Mouse (Mus musculus) neural tube, embryonic 11.5 days (tissue): ENCODE measurements at regions not wholly inside any gene's neighbourhood (a gene's known extent, or its start where the extent isn't known, plus 50 kb on each side); places are given as distances from the start of the nearest gene placed in this dataset.

Experiments used
- ATAC-seq: fragments of 200-750 bp; cut with Nextera tagmentation; 2 replicates; pipeline ENCODE4 v1.8.0; 2017; ENCODE audit warnings: moderate number of reproducible peaks, mild to moderate bottlenecking, moderate TSS enrichment, moderate library complexity; ENCODE audit not compliant: insufficient read depth, low FRiP score, low TSS enrichment
- DNase-seq: peaks from one replicate; pipeline ENCODE4 v3.0.0-alpha.2; 2015; ENCODE audit warnings: low spot score
- H3K27ac ChIP-seq: fragments of 300-500 bp; sonication (generic); 2 replicates; pipeline ENCODE4 v1.5.1; 2014; ENCODE audit warnings: low read depth, mild to moderate bottlenecking, low read length
- H3K27me3 ChIP-seq: fragments of 300-500 bp; sonication (generic); 2 replicates; pipeline ENCODE4 v1.6.1; 2014; ENCODE audit warnings: mild to moderate bottlenecking, low read length, mixed read lengths; ENCODE audit not compliant: control insufficient read depth, insufficient read depth
- H3K36me3 ChIP-seq: fragments of 300-500 bp; sonication (generic); 2 replicates; pipeline ENCODE4 v1.6.1; 2014; ENCODE audit warnings: mild to moderate bottlenecking, low read length, moderate library complexity, mixed read lengths; ENCODE audit not compliant: control insufficient read depth, insufficient read depth
- H3K4me1 ChIP-seq: fragments of 300-500 bp; sonication (generic); 2 replicates; pipeline ENCODE4 v1.6.1; 2014; ENCODE audit warnings: low read length, mixed read lengths; ENCODE audit not compliant: control insufficient read depth, insufficient read depth
- H3K4me2 ChIP-seq: fragments of 300-500 bp; sonication (generic); 2 replicates; pipeline ENCODE4 v1.6.1; 2014; ENCODE audit warnings: low read depth, mild to moderate bottlenecking, moderate library complexity
- H3K4me3 ChIP-seq: fragments of 300-500 bp; sonication (generic); 2 replicates; pipeline ENCODE4 v1.5.1; 2014; ENCODE audit warnings: low read depth, low read length
- H3K9ac ChIP-seq: fragments of 300-500 bp; sonication (generic); 2 replicates; pipeline ENCODE4 v1.6.1; 2014; ENCODE audit warnings: mild to moderate bottlenecking, low read length
- H3K9me3 ChIP-seq: fragments of 300-500 bp; sonication (generic); 2 replicates; pipeline ENCODE4 v1.6.1; 2016; ENCODE audit warnings: low read length; ENCODE audit not compliant: control insufficient read depth
- WGBS: fragments of 180-500 bp; shearing (Covaris S2); extraction: QIAGEN DNeasy Blood & Tissue Kit; methylation state at CpG from one replicate; pipeline ENCODE4 v1.1.7; 2014; 5-methylcytosine and 5-hydroxymethylcytosine counted together

GRCm38 (mm10) chr13:90823877-90824276, 81.3 kb downstream of the Atp6ap1l start:
- H3K27me3 ChIP-seq: no peaks in the 10 kb centered on the region
- H3K4me1 ChIP-seq: no peaks in the 10 kb centered on the region
- DNase-seq: no peak
- ATAC-seq: no peak
- H3K4me2 ChIP-seq: no peak overlapping the region
- no peak overlapping the region for H3K4me3 ChIP-seq
- no peaks in the 10 kb centered on the region for H3K9me3 ChIP-seq
- no peak overlapping the region for H3K9ac ChIP-seq
- no peaks in the 10 kb centered on the region for H3K36me3 ChIP-seq
- 74% methylated on average over 5 of the region's 5 CpGs for WGBS
- H3K27ac ChIP-seq: no peak overlapping the region

GRCm38 (mm10) chr13:90821898-90822297, 83.3 kb downstream of the Atp6ap1l start:
- Histone ChIP-seq H3K9me3 (no peaks in the 10 kb centered on the region), H3K27ac (no peak overlapping the region), H3K4me3 (no peak overlapping the region), H3K4me2 (no peak overlapping the region), H3K4me1 (no peaks in the 10 kb centered on the region), H3K27me3 (no peaks in the 10 kb centered on the region), H3K9ac (no peak overlapping the region), H3K36me3 (no peaks in the 10 kb centered on the region)
- no peak for ATAC-seq
- no peak for DNase-seq
- WGBS: 75% methylated on average over 4 of the region's 4 CpGs

GRCm38 (mm10) chr13:90820453-90820852, 84.7 kb downstream of the Atp6ap1l start:
- Histone ChIP-seq H3K27me3 (no peaks in the 10 kb centered on the region), H3K4me2 (no peak overlapping the region), H3K36me3 (no peaks in the 10 kb centered on the region), H3K9me3 (no peaks in the 10 kb centered on the region), H3K27ac (no peak overlapping the region), H3K4me1 (no peaks in the 10 kb centered on the region), H3K9ac (no peak overlapping the region), H3K4me3 (no peak overlapping the region)
- ATAC-seq: no peak
- WGBS: 47% methylated on average over 3 of the region's 3 CpGs
- DNase-seq: no peak

- Histone ChIP-seq H3K4me1 (no peaks in the 10 kb centered on the region), H3K4me3 (no peak overlapping the region), H3K27me3 (no peaks in the 10 kb centered on the region), H3K9ac (no peak overlapping the region), H3K4me2 (no peak overlapping the region), H3K36me3 (no peaks in the 10 kb centered on the region), H3K27ac (no peak overlapping the region), H3K9me3 (no peaks in the 10 kb centered on the region)
- ATAC-seq (no peak), DNase-seq (no peak)
- 72% methylated on average over 7 of the region's 7 CpGs for WGBS
These were observed 85.2 kb downstream of the Atp6ap1l start for GRCm38 (mm10) chr13:90819934-90820333.

GRCm38 (mm10) chr13:90814174-90814865, 90.8 kb downstream of the Atp6ap1l start:
- DNase-seq: no peak
- no peak overlapping the region for H3K4me2 ChIP-seq
- ATAC-seq: no peak
- H3K27me3 ChIP-seq: no peaks in the 10 kb centered on the region
- 68% methylated on average over 4 of the region's 4 CpGs for WGBS
- no peak overlapping the region for H3K27ac ChIP-seq
- H3K4me1 ChIP-seq: no peaks in the 10 kb centered on the region
- H3K36me3 ChIP-seq: no peaks in the 10 kb centered on the region
- no peak overlapping the region for H3K9ac ChIP-seq
- no peak overlapping the region for H3K4me3 ChIP-seq
- H3K9me3 ChIP-seq: no peaks in the 10 kb centered on the region

- no peak overlapping the region for H3K27ac ChIP-seq
- DNase-seq (no peak), ATAC-seq (no peak)
- no peak overlapping the region for H3K4me2 ChIP-seq
- H3K9ac ChIP-seq: no peak overlapping the region
- no peaks in the 10 kb centered on the region for H3K4me1 ChIP-seq
- no peaks in the 10 kb centered on the region for H3K36me3 ChIP-seq
- H3K9me3 ChIP-seq: no peaks in the 10 kb centered on the region
- 79% methylated on average over 6 of the region's 6 CpGs for WGBS
- H3K4me3 ChIP-seq: no peak overlapping the region
- H3K27me3 ChIP-seq: no peaks in the 10 kb centered on the region
These were observed 95.1 kb downstream of the Atp6ap1l start for GRCm38 (mm10) chr13:90810011-90810410.

GRCm38 (mm10) chr13:90799641-90800040, 105.5 kb downstream of the Atp6ap1l start:
- Histone ChIP-seq H3K36me3 (no peaks in the 10 kb centered on the region), H3K4me2 (no peak overlapping the region), H3K27ac (no peak overlapping the region), H3K4me3 (no peak overlapping the region), H3K9me3 (no peaks in the 10 kb centered on the region), H3K9ac (no peak overlapping the region), H3K4me1 (no peaks in the 10 kb centered on the region), H3K27me3 (no peaks in the 10 kb centered on the region)
- DNase-seq (no peak), ATAC-seq (no peak)
- WGBS: 76% methylated on average over 2 of the region's 2 CpGs

- 59% methylated on average over 6 of the region's 6 CpGs for WGBS
- no peak overlapping the region for H3K27ac ChIP-seq
- no peaks in the 10 kb centered on the region for H3K9me3 ChIP-seq
- H3K4me3 ChIP-seq: no peak overlapping the region
- ATAC-seq: no peak
- H3K4me1 ChIP-seq: no peaks in the 10 kb centered on the region
- no peak overlapping the region for H3K9ac ChIP-seq
- no peaks in the 10 kb centered on the region for H3K36me3 ChIP-seq
- no peaks in the 10 kb centered on the region for H3K27me3 ChIP-seq
- DNase-seq: peak; percentile 17
- no peak overlapping the region for H3K4me2 ChIP-seq
These were observed 106.2 kb downstream of the Atp6ap1l start for GRCm38 (mm10) chr13:90798791-90799542.

- Histone ChIP-seq H3K4me3 (no peak overlapping the region), H3K9ac (no peak overlapping the region), H3K9me3 (no peaks in the 10 kb centered on the region), H3K27ac (no peak overlapping the region), H3K27me3 (no peaks in the 10 kb centered on the region), H3K4me2 (no peak overlapping the region), H3K4me1 (no peaks in the 10 kb centered on the region), H3K36me3 (no peaks in the 10 kb centered on the region)
- ATAC-seq: no peak
- DNase-seq: no peak
- WGBS: 71% methylated on average over 2 of the region's 2 CpGs
These were observed 106.8 kb downstream of the Atp6ap1l start for GRCm38 (mm10) chr13:90798381-90798780.
